Mouse (Mus musculus): ENCODE data around the gene Mdm2. TPM values are rescaled to one million over a fixed set of nuclear protein-coding genes. Genes with fewer than 3 reads are reported as not detected.
A peak's percentile ranks its signal among the peaks of the same experiment; 100 is the strongest.

Gene Mdm2
- polyA plus RNA-seq, 1 experiment from 2014 or later, result 61.8 TPM

DNA sequence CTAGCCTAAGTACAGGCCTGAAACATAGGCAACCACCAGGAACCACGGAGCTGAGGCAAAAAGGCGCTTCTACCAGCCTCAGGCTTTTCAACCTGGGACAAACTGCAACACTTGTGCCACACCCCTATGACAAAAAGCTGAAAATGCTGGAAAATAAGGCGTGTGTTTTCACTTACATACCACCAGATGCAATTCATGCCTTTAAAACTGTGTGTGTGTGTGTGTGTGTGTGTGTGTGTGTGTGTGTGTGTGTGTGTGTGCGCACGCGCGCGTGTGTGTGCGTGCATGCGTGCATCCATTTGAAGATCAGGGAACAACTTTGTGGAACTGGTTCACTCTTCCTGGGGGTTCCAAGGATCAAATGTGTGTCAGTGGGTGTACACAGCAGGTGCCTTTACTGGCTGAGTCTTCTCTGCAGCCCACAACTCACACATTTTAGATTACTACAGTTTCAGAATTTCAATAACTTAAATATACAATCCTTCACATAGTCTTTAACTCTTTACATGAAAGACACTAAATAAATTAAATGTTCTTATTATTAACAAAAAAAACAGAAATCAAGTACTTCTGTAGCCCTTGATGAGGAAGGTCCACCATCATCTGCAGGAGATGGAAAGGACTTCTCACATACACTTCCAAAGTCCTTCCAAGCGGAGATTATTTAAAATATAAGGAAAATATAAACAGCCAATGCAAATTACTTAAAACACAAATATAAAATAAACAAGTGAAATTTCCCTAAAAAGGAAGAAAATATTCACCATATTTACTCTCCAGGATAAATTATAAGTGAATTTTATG is 21.1 kb downstream of the Mdm2 start:
- H3K4me3 ChIP-seq, result no peak overlapping the region
- WGBS, result 95% methylated on average over 11 of the region's 11 CpGs

GRCm38 (mm10) chr10:117688204-117689151 is 22.1 kb downstream of the Mdm2 start:
- Histone ChIP-seq H3K27me3 (no peaks in the 10 kb centered on the region), H3K4me3 (no peak overlapping the region), H3K9ac (no peak overlapping the region), H3K9me3 (replicated peaks) (no peaks in the 10 kb centered on the region), H3K4me1 (no peaks in the 10 kb centered on the region), H3K36me3 (ENCODE audit: poor library complexity, severe bottlenecking) (peaks cover 56% of the 10 kb centered on the region), H3K4me2 (no peak overlapping the region), H3K27ac (no peak overlapping the region)
- ATAC-seq, result peak; percentile 67
- WGBS, result 85% methylated on average over 13 of the region's 13 CpGs

More for the DNA sequence above, 21.1 kb downstream of the Mdm2 start:
- Histone ChIP-seq H3K4me1 (no peaks in the 10 kb centered on the region), H3K27ac (no peak overlapping the region), H3K27me3 (no peaks in the 10 kb centered on the region), H3K4me2 (no peak overlapping the region), H3K36me3 (ENCODE audit: poor library complexity, severe bottlenecking) (peaks cover 64% of the 10 kb centered on the region), H3K9ac (no peak overlapping the region), H3K9me3 (replicated peaks) (no peaks in the 10 kb centered on the region)
- no peak for ATAC-seq

DNA sequence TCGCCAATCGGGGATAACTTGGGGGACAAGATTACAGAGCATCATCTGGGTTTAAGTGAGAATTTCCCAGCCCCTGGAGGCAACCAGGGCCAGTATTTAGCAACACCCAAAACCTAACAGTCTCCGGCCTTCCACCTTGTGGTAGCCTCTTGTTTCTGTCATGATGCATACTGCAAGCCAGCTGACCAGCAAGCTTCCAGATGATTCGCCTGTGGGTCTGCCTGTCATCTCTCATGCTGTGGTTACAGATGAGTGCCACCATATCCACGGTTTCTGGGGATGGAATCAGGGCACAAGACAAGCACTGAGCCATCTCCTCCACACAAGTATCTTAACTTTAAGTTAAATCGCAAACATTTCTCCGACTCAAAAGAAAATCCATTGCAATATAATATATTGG is 23.0 kb downstream of the Mdm2 start:
- peaks cover 49% of the 10 kb centered on the region for H3K36me3 ChIP-seq (ENCODE audit: poor library complexity, severe bottlenecking)
- H3K4me3 ChIP-seq, result no peak overlapping the region
- H3K27me3 ChIP-seq, result no peaks in the 10 kb centered on the region
- H3K9ac ChIP-seq, result no peak overlapping the region
- H3K27ac ChIP-seq, result no peak overlapping the region
- 93% methylated on average over 7 of the region's 7 CpGs for WGBS
- ATAC-seq, result no peak
- no peaks in the 10 kb centered on the region for H3K4me1 ChIP-seq
- no peaks in the 10 kb centered on the region for H3K9me3 ChIP-seq (replicated peaks)
- H3K4me2 ChIP-seq, result no peak overlapping the region

- H3K4me2 ChIP-seq, result no peak overlapping the region
- H3K27me3 ChIP-seq, result no peaks in the 10 kb centered on the region
- ATAC-seq, result no peak
- H3K27ac ChIP-seq, result no peak overlapping the region
- H3K9ac ChIP-seq, result no peak overlapping the region
- H3K4me3 ChIP-seq, result no peak overlapping the region
- no peaks in the 10 kb centered on the region for H3K9me3 ChIP-seq (replicated peaks)
- peaks cover 44% of the 10 kb centered on the region for H3K36me3 ChIP-seq (ENCODE audit: poor library complexity, severe bottlenecking)
- 85% methylated on average over 3 of the region's 3 CpGs for WGBS
- H3K4me1 ChIP-seq, result no peaks in the 10 kb centered on the region
Observed at GRCm38 (mm10) chr10:117687018-117687417, 23.5 kb downstream of the Mdm2 start.

- no peak overlapping the region for H3K4me3 ChIP-seq
- H3K27me3 ChIP-seq, result no peaks in the 10 kb centered on the region
- H3K9ac ChIP-seq, result no peak overlapping the region
- no peaks in the 10 kb centered on the region for H3K4me1 ChIP-seq
- ATAC-seq, result no peak
- WGBS, result 92% methylated on average over 13 of the region's 13 CpGs
- H3K27ac ChIP-seq, result no peak overlapping the region
- H3K4me2 ChIP-seq, result no peak overlapping the region
- peaks cover 35% of the 10 kb centered on the region for H3K36me3 ChIP-seq (ENCODE audit: poor library complexity, severe bottlenecking)
- H3K9me3 ChIP-seq (replicated peaks), result no peaks in the 10 kb centered on the region
Observed at GRCm38 (mm10) chr10:117685849-117686591, 24.5 kb downstream of the Mdm2 start.

GRCm38 (mm10) chr10:117685171-117685848 is 25.2 kb downstream of the Mdm2 start:
- no peaks in the 10 kb centered on the region for H3K27me3 ChIP-seq
- ATAC-seq, result no peak
- no peak overlapping the region for H3K4me3 ChIP-seq
- no peak overlapping the region for H3K4me2 ChIP-seq
- no peaks in the 10 kb centered on the region for H3K4me1 ChIP-seq
- 93% methylated on average over 15 of the region's 15 CpGs for WGBS
- no peaks in the 10 kb centered on the region for H3K9me3 ChIP-seq (replicated peaks)
- no peak overlapping the region for H3K27ac ChIP-seq
- peaks cover 28% of the 10 kb centered on the region for H3K36me3 ChIP-seq (ENCODE audit: poor library complexity, severe bottlenecking)
- no peak overlapping the region for H3K9ac ChIP-seq

GRCm38 (mm10) chr10:117684298-117685170 is 26.0 kb downstream of the Mdm2 start:
- H3K36me3 ChIP-seq (ENCODE audit: poor library complexity, severe bottlenecking), result peaks cover 22% of the 10 kb centered on the region
- no peaks in the 10 kb centered on the region for H3K27me3 ChIP-seq
- WGBS, result 91% methylated on average over 19 of the region's 19 CpGs
- no peak overlapping the region for H3K9ac ChIP-seq
- H3K4me1 ChIP-seq, result no peaks in the 10 kb centered on the region
- ATAC-seq, result no peak
- H3K9me3 ChIP-seq (replicated peaks), result no peaks in the 10 kb centered on the region
- no peak overlapping the region for H3K27ac ChIP-seq
- H3K4me3 ChIP-seq, result no peak overlapping the region
- H3K4me2 ChIP-seq, result no peak overlapping the region

- peaks cover 14% of the 10 kb centered on the region for H3K36me3 ChIP-seq (ENCODE audit: poor library complexity, severe bottlenecking)
- no peaks in the 10 kb centered on the region for H3K27me3 ChIP-seq
- H3K4me1 ChIP-seq, result no peaks in the 10 kb centered on the region
- H3K4me3 ChIP-seq, result no peak overlapping the region
- no peak overlapping the region for H3K27ac ChIP-seq
- WGBS, result 93% methylated on average over 9 of the region's 9 CpGs
- ATAC-seq, result no peak
- H3K9ac ChIP-seq, result no peak overlapping the region
- no peak overlapping the region for H3K4me2 ChIP-seq
- no peaks in the 10 kb centered on the region for H3K9me3 ChIP-seq (replicated peaks)
Observed at GRCm38 (mm10) chr10:117683734-117684037, 26.9 kb downstream of the Mdm2 start.

- Histone ChIP-seq H3K9me3 (replicated peaks) (no peaks in the 10 kb centered on the region), H3K4me3 (no peak overlapping the region), H3K36me3 (ENCODE audit: poor library complexity, severe bottlenecking) (peaks cover 8% of the 10 kb centered on the region), H3K4me2 (no peak overlapping the region), H3K4me1 (no peaks in the 10 kb centered on the region), H3K27me3 (no peaks in the 10 kb centered on the region), H3K27ac (no peak overlapping the region), H3K9ac (no peak overlapping the region)
- ATAC-seq, result no peak
- 83% methylated on average over 30 of the region's 30 CpGs for WGBS
Observed at GRCm38 (mm10) chr10:117682858-117683733, 27.5 kb downstream of the Mdm2 start.
